Mouse (Mus musculus) NIH3T3 (cell line): ENCODE results near the gene Tmem170b.

Source experiments
- DNase-seq: peaks from one replicate; pipeline ENCODE4 v3.0.0-alpha.2; 2012; ENCODE audit warnings: low read depth

The Tmem170b gene

DNA sequence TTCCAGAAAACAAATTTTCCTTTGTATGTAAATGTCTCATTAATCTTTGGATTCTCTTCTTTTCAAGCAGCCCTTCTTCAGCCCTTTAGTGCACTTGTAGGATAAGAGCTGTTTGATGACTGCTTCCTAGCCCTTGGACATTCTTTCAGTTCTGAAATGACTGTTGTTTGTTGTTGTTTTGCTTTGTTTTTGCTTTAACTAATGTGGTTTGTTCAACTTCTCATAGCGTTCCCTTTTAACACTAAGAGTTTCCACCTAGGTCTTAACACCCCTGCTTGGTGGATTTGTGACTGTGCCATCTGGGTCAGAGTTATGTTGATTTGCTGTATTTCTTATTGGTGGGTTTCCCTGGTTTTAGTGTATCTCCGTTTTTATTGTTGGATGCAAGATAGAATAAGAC, 8.8 kb downstream of the Tmem170b start:
- DNase-seq: no peak

DNA sequence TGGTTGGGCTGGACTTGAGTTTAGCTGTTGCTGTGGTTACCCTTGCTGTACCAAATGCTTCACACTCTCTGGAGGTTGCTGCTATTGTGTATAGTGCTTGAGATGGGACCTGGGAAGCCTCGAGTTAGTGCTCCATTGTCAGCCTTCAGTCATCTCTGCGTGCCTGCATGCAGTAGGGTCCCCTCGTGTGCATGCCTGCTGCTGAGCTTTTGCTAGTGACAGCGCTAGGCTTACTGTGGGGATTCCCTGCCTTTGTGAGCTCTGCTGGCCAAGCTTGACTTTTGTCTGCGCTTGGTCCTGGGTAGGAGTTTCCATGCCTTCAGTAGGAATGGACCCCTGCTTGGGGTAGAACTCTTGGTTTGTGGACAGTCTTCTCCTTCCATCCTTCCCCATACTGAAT, 9.3 kb downstream of the Tmem170b start:
- no peak for DNase-seq

DNA sequence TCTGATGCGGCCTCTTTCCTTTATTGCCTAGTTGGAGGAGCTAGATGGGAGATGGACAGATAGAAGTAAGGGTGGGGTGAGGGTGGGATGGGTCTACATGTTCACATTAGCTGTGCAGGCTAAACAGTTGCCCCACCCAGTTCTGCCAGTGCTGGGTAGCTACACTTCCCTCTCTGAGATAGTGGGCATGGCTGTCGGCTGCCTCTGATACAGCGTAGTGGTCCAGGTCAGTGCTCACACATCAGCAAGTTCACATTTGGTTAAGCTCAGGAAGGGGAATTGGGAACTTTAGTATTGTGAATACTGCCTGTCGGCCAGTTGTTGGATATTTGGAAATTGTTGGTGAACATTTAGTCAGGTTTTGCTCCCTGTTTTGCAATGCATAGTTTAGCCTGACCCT, 13.8 kb downstream of the Tmem170b start:
- DNase-seq: no peak

DNA sequence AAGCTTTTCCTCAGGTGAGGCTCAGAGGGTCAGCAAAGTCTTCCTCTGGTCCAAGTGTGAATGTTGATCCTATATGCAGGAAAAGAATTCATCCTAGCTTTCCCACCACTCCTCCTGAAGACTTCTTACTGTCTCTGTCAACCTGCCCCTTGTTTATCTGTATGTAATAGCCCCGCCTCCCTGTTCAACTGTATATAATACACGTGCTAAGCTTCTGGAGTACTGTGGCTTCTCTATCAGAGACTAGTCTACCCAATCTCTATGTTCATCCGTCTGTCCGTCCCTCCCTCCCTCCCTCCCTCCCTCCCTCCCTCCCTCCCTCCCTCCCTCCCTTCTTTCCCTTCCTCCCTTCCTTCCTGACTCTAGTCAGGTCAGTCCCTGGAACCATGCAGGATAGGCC, 14.4 kb downstream of the Tmem170b start:
- no peak for DNase-seq

DNA sequence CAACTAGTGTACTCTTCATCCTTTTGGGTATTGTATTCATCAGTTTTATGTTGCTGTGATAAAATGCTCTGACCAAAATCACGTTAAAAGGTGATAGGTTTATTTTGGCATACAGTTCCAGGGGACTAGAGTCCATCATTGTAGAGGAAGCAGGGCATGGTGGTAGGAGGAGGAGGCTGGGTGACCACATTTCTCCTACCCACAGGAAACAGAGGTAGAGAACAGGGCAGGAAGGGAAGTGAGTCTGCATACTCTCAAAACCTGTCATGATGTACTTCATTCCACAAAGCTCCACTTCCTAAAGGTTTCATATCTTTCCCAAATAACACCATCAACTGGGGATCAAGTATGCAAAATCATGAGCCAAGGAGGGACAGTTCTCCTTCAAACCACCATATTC, 18.4 kb downstream of the Tmem170b start:
- no peak for DNase-seq

DNA sequence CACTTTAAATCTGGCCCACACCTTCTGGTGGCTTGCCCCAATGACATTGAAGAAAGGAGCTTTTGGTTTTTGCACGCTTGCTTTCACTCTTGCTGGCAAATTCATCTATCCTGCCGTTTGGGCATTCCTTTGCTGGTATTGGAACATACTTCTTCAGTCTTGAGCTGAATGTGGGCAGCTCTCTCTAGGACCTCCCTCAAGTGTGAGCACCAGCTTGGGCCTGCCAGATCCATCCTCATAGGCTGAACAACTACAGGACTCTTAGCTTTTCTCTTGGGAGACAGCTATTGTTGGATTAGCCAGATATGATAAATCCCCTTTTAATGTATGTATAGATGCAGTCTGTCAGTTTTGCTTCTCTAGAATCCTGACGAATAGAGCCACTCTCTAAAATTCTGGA, 19.5 kb downstream of the Tmem170b start:
- no peak for DNase-seq

DNA sequence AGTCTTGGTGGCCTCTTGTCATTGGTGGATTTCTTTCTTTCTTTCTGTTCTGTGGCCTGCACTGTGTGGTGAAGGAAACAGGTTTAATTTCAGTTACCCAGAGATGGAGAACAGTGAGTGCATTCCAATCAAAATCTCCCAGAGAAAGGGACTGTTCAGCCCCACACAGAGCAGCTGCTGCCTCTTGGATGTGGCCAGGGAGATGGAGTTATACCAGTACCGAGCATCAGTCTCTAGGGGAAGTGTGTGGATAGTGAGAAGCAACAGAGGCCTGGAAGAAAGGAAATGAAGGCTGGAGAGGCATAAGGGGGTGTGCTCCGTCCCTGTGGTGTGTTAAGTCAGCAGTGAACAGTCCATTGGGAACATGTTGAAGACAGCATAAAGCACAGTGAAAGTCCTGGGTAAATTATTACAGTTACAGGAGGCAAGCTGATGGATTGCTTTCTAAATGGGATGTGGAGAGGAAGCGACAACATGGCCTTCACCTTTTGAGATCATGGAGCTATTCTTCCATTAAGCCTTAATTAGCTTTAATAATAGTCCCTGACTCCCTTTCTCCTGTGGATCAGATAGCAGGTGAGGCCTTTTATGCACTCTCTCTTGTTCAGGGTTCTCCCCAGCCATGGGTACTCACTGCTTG, 21.7 kb downstream of the Tmem170b start:
- no peak for DNase-seq

DNA sequence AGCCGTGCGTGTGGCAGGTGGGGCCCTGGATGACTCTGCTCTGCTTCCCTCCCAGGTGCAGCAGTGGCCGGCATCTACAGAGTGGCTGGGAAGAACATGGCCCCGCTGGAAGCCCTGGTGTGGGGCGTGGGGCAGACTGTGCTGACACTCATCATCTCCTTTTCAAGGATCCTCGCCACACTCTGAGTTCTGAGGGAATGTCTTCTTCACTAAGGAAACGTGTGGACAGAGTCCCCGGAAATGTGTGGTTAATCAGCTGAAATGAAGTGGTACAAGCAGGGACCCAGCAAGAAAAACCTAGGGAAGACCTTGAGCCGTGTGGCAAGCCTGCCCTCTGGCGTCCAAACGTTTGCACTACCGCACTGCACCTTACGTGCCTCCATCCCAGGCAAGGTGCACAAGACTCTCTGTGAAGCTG, 28.7 kb downstream of the Tmem170b start:
- peak; percentile 77 for DNase-seq

DNA sequence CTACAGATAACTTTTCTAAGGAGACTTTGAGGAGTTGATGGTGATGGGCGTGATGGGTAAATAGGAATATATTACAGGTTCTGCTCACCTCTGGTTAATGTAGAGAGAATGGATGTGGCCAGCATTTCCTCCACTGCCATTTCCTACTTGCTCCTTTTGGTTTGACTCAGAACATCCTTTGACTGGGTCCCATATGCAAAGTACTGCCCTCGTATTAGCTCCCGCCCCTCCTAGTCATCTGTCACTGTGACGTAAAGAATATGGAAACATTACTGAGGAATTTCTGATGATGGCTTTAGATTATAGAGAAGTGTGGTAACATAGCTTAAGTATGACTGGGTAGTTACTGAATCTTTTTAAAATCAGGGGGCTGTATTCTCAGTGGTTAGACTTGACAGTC, 32.4 kb downstream of the Tmem170b start:
- DNase-seq: no peak

DNA sequence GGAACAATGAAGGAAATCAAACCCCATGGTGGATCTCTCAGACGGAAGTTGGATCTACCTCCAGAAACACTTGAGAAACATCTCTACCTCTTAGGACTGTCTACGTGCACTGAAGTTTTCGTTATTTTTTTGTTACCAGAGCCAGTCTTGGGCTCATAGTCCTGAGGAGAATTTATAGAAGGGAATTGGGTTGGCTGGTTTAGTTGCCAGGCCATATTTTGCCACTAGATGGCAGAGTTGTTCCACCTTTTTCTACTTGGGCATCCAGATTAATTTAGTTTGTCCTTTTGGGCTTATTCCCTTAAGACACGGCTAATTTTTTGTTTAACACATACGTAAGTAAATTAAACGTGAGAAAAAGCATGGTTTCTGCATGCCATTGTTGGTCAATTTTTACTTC, 37.1 kb downstream of the Tmem170b start:
- DNase-seq: peak; percentile 81

DNA sequence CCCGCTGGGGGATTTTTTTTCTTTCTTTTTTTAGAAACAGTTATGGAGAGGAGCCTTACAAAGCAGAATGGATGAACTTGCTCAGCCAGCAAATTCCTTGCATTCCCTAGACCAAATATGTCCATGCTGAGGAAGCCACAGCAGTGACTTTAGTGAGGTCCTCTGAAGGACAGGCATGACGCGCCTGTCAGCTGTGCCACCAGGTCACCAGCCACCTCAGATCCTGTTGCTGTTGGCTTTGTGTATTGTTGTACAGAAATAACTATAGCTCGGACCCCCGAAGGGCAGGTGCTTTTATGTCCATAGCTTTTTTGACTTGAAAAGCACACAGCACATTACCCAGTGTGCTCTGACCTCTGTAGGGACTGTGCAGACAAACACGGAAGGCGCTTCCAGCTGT, 38.1 kb downstream of the Tmem170b start:
- DNase-seq: no peak

DNA sequence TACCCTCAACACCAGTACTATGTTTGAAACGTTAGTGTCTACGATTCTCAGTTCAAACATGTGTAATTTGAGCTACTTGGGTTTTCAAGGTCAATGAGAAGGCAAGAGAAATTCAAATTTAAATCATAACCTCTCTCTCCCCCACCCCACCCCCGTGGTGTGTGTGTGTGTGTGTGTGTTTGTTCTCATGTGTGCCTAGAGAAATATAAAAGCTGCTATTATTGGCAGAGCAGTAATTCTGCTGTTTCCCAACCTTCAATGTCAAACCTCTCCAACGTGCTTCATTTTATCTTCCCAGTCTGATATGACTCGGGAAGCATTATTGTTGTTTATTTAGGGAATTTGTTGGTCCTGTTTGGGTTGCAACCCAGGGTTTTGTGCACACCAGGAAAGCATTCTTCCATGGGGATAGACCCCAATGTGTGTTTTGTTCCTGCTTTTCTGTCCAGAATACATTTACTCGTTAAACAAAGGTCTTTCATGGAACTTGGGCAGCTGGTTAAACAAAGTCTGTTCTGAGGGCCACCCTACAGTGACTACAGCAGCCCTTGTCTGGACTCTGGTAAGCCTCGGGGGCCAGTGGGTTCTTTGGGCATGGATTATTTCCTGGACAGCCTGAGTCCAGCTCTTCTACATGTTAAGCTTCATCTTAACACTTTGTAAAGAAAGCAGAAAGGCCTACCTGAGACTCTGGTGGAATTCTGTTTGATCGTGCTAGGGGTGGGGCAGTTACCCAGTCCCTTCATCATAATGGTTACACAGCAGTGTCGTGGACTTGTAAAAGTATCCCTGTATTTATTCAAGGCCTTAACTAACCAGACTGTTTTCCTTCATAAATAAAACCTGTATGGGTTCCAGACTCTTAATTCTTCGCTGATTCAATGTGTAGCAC, 39.1 kb downstream of the Tmem170b start:
- DNase-seq: no peak

DNA sequence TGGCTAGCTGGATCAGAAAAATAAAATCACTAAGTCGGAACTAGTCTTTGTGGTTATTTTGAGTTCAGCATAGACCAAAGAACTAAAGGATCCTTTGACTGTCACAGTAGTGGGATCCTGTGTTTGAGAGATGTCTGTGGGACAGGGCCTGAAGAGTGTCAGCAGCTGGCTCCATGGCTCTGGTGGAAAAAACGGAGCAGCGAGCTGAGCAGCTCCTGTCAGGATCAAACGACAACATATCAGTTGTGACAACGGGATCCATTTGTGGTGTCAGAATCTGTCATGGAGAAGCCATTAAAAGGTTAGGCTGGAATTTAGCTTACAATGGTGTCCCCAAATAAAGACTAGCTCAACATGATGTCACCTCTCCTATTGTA, 39.8 kb downstream of the Tmem170b start:
- no peak for DNase-seq

DNA sequence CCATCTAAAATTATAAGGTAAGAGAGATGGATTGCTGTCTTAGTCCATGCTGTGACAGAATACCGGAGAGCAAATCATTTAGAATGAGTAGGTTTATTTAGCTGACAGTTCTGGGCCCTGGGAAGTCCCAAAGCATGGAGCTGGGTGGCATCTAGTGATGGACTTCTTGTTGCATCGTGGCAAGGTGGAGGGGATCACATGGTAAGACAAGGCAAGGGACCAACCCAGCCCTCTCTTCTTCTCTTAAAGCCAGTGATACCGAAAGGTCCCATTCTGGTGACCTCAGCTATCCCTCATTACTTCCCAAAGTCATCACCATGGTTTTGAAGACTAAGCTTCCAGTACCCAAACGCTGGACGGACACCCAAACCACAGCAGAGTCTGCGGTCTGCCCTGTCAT, 42.3 kb downstream of the Tmem170b start:
- DNase-seq: no peak

DNA sequence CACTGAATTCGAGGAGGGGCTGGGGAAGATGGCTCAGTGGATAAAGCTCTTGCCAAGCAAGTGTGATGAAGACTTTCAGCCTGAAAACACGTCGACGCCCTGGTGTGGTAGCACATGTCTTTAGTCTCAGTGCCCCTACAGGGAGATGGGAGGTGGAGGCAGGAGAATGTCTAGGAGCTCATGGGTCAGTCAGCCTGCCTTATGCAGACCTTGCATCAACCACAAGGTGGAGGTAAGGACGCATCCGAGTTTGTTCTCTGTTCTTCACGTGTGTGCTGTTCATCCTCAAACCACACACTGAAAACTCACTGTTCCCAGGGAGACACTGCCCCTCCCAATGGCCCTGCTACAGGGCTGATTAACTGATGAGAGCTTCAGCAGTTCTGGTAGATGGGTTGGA, 45.0 kb downstream of the Tmem170b start:
- DNase-seq: no peak

DNA sequence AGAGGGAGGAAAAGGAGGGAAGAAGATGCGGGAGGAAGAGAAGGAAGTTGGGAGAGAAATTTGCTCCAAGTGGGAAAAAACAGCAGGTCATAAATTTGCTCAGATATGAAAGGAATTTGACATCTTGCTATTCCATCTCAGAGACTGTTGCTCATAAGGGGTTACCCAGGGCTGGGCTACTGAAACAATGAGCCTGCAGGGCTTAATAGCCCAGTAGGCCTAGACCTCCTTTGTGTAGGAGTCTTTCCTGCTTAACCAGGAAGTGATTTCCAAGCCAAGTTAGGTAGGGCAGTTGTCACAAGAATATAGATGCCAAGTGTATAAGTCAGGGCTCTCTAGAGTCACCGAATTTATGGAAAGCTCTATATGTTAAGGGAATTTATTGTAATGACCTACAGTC, 48.1 kb downstream of the Tmem170b start:
- no peak for DNase-seq

DNA sequence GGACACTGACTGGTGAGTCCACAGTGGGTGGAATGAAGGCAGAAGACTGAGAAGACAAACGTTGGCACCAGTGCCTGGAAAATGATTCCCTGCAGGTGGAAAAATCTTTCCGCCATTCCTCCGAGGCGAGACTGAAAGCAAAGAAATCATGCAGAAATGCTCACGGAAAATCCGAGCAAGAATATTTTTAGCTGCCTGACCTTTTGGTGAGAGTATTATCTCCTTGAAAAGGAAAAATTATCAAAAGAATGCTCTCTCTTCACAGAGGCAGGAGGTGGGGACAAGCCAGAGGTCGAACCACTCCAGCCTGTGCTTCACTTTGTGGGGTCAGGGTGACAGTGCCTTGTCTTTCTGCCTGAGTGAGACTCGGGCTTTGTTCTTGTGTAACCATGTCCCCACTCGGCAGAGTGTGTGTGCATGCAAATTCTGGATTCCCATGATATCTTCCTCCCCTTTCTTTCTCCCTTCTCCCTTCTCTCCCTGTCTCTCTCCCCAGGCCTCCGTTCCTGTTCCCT, 49.9 kb downstream of the Tmem170b start:
- DNase-seq: no peak

DNA sequence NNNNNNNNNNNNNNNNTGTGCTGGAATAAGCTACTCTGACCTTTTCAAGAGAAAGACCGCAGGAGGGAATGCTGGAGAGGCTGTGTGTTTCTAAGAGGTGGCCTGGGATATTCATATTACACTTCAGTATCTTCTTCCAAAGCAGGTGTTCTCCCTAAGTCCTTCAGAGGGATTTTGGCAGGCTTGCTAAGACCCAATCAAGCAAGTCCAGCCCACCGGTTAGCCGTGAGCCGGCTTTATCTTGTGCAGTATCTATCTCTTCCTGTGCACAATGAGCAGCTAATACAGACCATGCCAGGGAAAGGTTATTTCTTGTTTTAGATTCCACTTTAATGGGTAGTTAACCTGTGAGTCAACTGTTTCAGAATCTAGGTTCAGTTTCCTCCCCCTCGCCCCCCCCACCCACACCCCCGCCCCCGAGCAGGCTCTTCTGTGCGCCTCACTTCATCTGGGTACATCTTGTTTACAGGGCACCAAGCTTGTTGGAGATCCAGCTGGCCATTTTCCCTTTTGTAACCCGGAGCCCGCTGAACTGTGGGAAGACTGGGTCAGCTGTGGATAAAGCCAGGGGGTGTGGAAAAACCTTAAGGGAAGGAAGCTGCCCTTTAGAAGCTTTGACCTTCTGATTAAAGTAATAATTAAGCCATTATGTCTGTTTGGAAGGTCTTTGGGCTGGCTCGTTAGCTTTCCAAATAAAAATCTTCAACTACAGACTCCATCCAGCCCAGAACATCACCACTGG, 54.5 kb downstream of the Tmem170b start:
- no peak for DNase-seq

DNA sequence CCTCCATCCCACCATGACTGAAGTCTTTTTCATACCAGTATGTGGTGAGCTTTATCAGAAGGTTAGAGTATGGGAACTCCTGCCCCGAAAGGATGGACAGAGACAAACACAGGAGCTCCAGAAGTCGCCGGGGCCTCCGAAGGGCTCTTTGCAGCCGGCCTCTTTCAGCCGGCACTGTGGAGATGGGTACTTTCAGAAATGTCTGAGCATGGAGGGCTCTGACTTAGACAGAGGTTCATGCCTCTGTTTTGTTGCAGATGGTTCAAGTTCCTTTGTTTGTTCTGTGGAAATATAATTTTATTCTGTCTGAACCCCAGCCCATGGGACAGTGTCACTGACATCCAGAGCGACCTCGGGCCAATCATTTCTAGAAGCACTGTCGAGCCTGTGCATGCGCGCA, 55.4 kb downstream of the Tmem170b start:
- no peak for DNase-seq

DNA sequence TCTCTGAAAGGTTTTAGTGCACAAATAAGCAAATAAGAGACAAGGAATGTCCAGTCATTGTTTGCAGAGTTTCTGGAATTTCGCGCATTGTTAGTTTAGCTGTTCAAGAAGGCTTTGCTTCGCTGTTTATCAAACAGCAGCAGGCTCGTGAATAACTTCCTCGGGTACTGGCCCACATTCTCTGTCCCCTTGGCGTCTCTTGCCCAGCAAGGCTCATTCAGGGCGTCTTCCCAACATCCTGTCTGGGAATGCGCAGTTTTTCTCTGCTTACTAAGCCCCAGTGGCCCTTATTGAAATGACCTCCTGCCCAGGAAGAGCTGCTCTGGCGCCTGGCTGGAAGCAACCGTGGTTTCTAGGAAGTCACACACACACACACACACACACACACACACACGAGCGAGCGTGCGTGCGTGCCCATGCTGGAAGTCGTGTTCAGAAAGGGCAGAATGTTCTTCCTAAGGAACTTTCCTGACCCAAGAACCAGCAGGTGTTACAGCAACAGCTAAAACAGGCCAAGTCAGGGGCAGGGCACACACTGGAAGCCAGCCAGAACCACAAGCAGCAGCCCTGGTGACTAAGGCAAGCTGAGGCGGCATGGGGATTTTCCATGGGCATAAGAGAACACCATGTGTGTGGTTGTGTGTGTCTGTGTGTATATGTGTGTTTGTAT, 56.8 kb downstream of the Tmem170b start:
- DNase-seq: peak; percentile 74

DNA sequence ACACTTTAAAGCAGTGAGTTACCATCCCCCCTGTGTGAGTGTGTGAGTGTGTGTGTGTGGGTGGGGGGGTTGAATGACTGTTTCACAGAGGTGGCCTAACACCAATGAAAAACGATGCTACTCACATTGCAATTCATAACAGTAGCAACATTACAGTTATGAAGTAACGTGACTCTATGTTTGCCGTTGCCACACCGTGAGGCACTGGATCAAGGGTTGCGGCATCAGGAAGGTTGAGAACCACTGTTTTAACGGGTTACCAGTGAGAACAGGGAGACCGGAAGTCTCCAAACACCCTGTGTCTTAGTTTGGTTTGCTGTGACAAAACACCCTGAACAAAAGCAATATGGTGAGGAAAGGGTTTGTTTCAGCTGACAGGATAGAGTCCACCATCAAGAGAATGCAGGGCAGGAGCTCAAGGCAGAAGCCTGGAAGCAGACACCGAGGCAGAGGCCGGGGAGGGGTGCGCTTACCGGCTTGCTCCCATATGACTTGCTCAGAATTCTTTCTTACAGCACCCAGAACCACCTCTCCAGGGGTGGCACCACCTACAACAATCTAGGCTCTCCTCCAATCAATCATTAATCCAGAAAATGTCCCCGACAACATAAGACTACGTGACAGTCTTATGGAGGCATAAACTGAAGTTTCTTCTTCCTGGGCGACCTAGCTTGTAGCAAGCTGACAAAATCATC, 57.9 kb downstream of the Tmem170b start:
- no peak for DNase-seq

DNA sequence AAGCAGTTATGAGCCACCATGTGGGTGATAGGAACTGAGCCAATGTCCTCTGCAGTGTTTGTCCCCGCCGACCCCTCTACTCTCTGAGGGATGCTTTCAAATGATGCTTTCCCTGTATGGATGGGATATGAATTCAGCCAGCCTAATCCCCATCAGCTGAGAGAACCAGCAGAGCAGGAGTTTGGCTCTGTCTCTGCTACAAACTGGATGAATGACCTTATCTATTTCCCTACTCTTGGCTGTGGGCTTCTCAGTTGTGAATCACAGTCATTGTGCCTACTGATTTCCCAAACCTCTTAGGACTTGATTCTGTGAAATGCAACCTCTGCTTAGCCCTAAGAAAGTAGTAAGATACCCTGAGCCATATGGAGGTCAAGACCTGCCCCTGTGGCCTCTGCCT, 64.2 kb downstream of the Tmem170b start:
- DNase-seq: no peak
